Mouse (Mus musculus) liver, embryonic 15.5 days (tissue): ENCODE results near the gene Trp53bp2. TPM values are rescaled to one million over a fixed set of nuclear protein-coding genes. Genes with fewer than 3 reads are reported as not detected.

ENCODE experiments used
- ATAC-seq: fragments of 200-750 bp; cut with Nextera tagmentation; 2 replicates; pipeline ENCODE4 v1.8.0; 2017; ENCODE audit warnings: moderate number of reproducible peaks, mild to moderate bottlenecking, moderate library complexity; ENCODE audit not compliant: insufficient read depth
- H3K27ac ChIP-seq: fragments of 300-500 bp; sonication (generic); replicated peaks from 2 replicates; pipeline ENCODE4 v1.5.1; 2015; ENCODE audit warnings: mild to moderate bottlenecking, inconsistent platforms
- H3K27me3 ChIP-seq: fragments of 300-500 bp; sonication (generic); 2 replicates; pipeline ENCODE4 v1.6.1; 2015; ENCODE audit warnings: mild to moderate bottlenecking, inconsistent platforms
- H3K36me3 ChIP-seq: fragments of 300-500 bp; sonication (generic); replicated peaks from 2 replicates; pipeline ENCODE4 v1.6.1; 2015; ENCODE audit warnings: moderate library complexity, mild to moderate bottlenecking, inconsistent platforms
- H3K4me1 ChIP-seq: fragments of 300-500 bp; sonication (generic); replicated peaks from 2 replicates; pipeline ENCODE4 v1.6.1; 2015; ENCODE audit warnings: inconsistent platforms
- H3K4me2 ChIP-seq: fragments of 300-500 bp; sonication (generic); 2 replicates; pipeline ENCODE4 v1.6.1; 2015; ENCODE audit warnings: moderate library complexity, mild to moderate bottlenecking, inconsistent platforms
- H3K4me3 ChIP-seq: fragments of 300-500 bp; sonication (generic); replicated peaks from 2 replicates; pipeline ENCODE4 v1.5.1; 2015; ENCODE audit warnings: mild to moderate bottlenecking, inconsistent platforms
- H3K9ac ChIP-seq: fragments of 300-500 bp; sonication (generic); 2 replicates; pipeline ENCODE4 v1.6.1; 2015; ENCODE audit warnings: moderate library complexity, mild to moderate bottlenecking, inconsistent platforms
- H3K9me3 ChIP-seq: fragments of 300-500 bp; sonication (generic); replicated peaks from 2 replicates; pipeline ENCODE4 v1.6.1; 2016; ENCODE audit warnings: inconsistent platforms
- WGBS: fragments of 180-500 bp; shearing (Covaris S2); methylation state at CpG from one replicate; pipeline ENCODE4 v1.1.7; 2015; ENCODE audit warnings: mixed read lengths; ENCODE audit not compliant: insufficient replicate concordance; 5-methylcytosine and 5-hydroxymethylcytosine counted together
- polyA plus RNA-seq: library from polyadenylated mRNA; unstranded; fragments of >200 nt; fragmentation: Nextera tagmentation; extraction: Ambion mirVana; gene quantifications from 2 replicates; pipeline ENCODE4 v1.2.1, GENCODE M21; 2015

The Trp53bp2 gene
- polyA plus RNA-seq, 1 experiment from 2014 or later, result 3.5 TPM

- ATAC-seq, result no peak
- Histone ChIP-seq H3K27me3 (no peaks in the 10 kb centered on the region), H3K4me1 (peaks cover 50% of the 10 kb centered on the region), H3K9ac (no peak overlapping the region), H3K27ac (no peak overlapping the region), H3K4me3 (no peak overlapping the region), H3K36me3 (no peaks in the 10 kb centered on the region), H3K9me3 (no peaks in the 10 kb centered on the region), H3K4me2 (no peak overlapping the region)
- WGBS, result 41% methylated on average over 7 of the region's 7 CpGs
These were observed 93.6 kb downstream of the Trp53bp2 start for GRCm38 (mm10) chr1:182502491-182503050.

- Histone ChIP-seq H3K27me3 (no peaks in the 10 kb centered on the region), H3K4me1 (peaks cover 47% of the 10 kb centered on the region), H3K4me3 (no peak overlapping the region), H3K9ac (no peak overlapping the region), H3K36me3 (no peaks in the 10 kb centered on the region), H3K9me3 (no peaks in the 10 kb centered on the region), H3K4me2 (no peak overlapping the region), H3K27ac (no peak overlapping the region)
- WGBS, result 56% methylated on average over 13 of the region's 13 CpGs
- no peak for ATAC-seq
These were observed 94.4 kb downstream of the Trp53bp2 start for GRCm38 (mm10) chr1:182503206-182503900.

- H3K27ac ChIP-seq, result peak overlapping the region; percentile 45; the same call in 1 of the 2 replicates
- no peaks in the 10 kb centered on the region for H3K9me3 ChIP-seq
- WGBS, result 7% methylated on average over 4 of the region's 4 CpGs
- H3K9ac ChIP-seq, result no peak overlapping the region
- peak; percentile 32; the same call in 1 of the 2 replicates for ATAC-seq
- H3K4me2 ChIP-seq, result no peak overlapping the region
- H3K4me1 ChIP-seq, result peaks cover 47% of the 10 kb centered on the region
- no peak overlapping the region for H3K4me3 ChIP-seq
- 0 out of 2 replicates have a peak, but pooled peaks cover 3% of the 10 kb centered on the region for H3K36me3 ChIP-seq
- no peaks in the 10 kb centered on the region for H3K27me3 ChIP-seq
These were observed 95.3 kb downstream of the Trp53bp2 start for GRCm38 (mm10) chr1:182504223-182504622.

- 0 out of 2 replicates have a peak, but pooled peaks cover 3% of the 10 kb centered on the region for H3K36me3 ChIP-seq
- H3K4me2 ChIP-seq, result no peak overlapping the region
- H3K9ac ChIP-seq, result no peak overlapping the region
- WGBS, result 63% methylated on average over 3 of the region's 3 CpGs
- no peaks in the 10 kb centered on the region for H3K9me3 ChIP-seq
- no peak overlapping the region for H3K27ac ChIP-seq
- no peak for ATAC-seq
- H3K27me3 ChIP-seq, result no peaks in the 10 kb centered on the region
- H3K4me1 ChIP-seq, result peaks cover 45% of the 10 kb centered on the region
- H3K4me3 ChIP-seq, result no peak overlapping the region
These were observed 96.3 kb downstream of the Trp53bp2 start for GRCm38 (mm10) chr1:182505291-182505690.

GRCm38 (mm10) chr1:182506229-182506986, 97.4 kb downstream of the Trp53bp2 start:
- no peak overlapping the region for H3K4me2 ChIP-seq
- 14% methylated on average over 7 of the region's 7 CpGs for WGBS
- peak; percentile 53 for ATAC-seq
- no peaks in the 10 kb centered on the region for H3K27me3 ChIP-seq
- no peak overlapping the region for H3K9ac ChIP-seq
- H3K9me3 ChIP-seq, result no peaks in the 10 kb centered on the region
- H3K4me1 ChIP-seq, result peaks cover 35% of the 10 kb centered on the region
- H3K27ac ChIP-seq, result peak overlapping the region; percentile 59; the same call in 1 of the 2 replicates
- 0 out of 2 replicates have a peak, but pooled peaks cover 6% of the 10 kb centered on the region for H3K36me3 ChIP-seq
- H3K4me3 ChIP-seq, result no peak overlapping the region

- ATAC-seq, result no peak
- no peak overlapping the region for H3K4me2 ChIP-seq
- no peaks in the 10 kb centered on the region for H3K9me3 ChIP-seq
- H3K27me3 ChIP-seq, result no peaks in the 10 kb centered on the region
- peaks cover 21% of the 10 kb centered on the region for H3K4me1 ChIP-seq
- H3K4me3 ChIP-seq, result no peak overlapping the region
- H3K36me3 ChIP-seq, result 0 out of 2 replicates have a peak, but pooled peaks cover 6% of the 10 kb centered on the region
- WGBS, result 65% methylated on average over 10 of the region's 10 CpGs
- H3K9ac ChIP-seq, result no peak overlapping the region
- H3K27ac ChIP-seq, result no peak overlapping the region
These were observed 100.3 kb downstream of the Trp53bp2 start for GRCm38 (mm10) chr1:182509110-182509797.

GRCm38 (mm10) chr1:182511073-182511472, 102.1 kb downstream of the Trp53bp2 start:
- Histone ChIP-seq H3K4me3 (no peak overlapping the region), H3K27ac (no peak overlapping the region), H3K4me1 (peaks cover 17% of the 10 kb centered on the region), H3K36me3 (0 out of 2 replicates have a peak, but pooled peaks cover 6% of the 10 kb centered on the region), H3K27me3 (peaks cover 10% of the 10 kb centered on the region), H3K9ac (no peak overlapping the region), H3K9me3 (no peaks in the 10 kb centered on the region), H3K4me2 (no peak overlapping the region)
- ATAC-seq, result no peak
- 62% methylated on average over 2 of the region's 2 CpGs for WGBS

- peaks cover 17% of the 10 kb centered on the region for H3K27me3 ChIP-seq
- H3K36me3 ChIP-seq, result 0 out of 2 replicates have a peak, but pooled peaks cover 6% of the 10 kb centered on the region
- no peak for ATAC-seq
- 43% methylated on average over 8 of the region's 8 CpGs for WGBS
- peaks cover 11% of the 10 kb centered on the region; the same call in 1 of the 2 replicates for H3K4me1 ChIP-seq
- H3K27ac ChIP-seq, result no peak overlapping the region
- no peak overlapping the region for H3K9ac ChIP-seq
- no peak overlapping the region for H3K4me2 ChIP-seq
- no peaks in the 10 kb centered on the region for H3K9me3 ChIP-seq
- no peak overlapping the region for H3K4me3 ChIP-seq
These were observed 102.8 kb downstream of the Trp53bp2 start for GRCm38 (mm10) chr1:182511778-182512177.
